Mouse (Mus musculus) spleen, adult 2 months (tissue): ENCODE measurements around the gene Tmem60.

Experiments used
- CTCF ChIP-seq: fragments of 200-500 bp; IDR thresholded peaks from 2 replicates; pipeline ENCODE4 v1.5.1; 2011; ENCODE audit warnings: mild to moderate bottlenecking, inconsistent platforms; ENCODE audit not compliant: insufficient read depth, insufficient read length, insufficient replicate concordance; ENCODE audit errors: extremely low read depth
- POLR2A ChIP-seq: fragments of 200-500 bp; IDR thresholded peaks from 2 replicates; pipeline ENCODE4 v1.6.1; 2011; ENCODE audit warnings: low read depth, low read length, inconsistent platforms

- TF ChIP-seq POLR2A (no peak), CTCF (no peak)
Measured at GRCm38 (mm10) chr5:20897446-20898167, 15.6 kb downstream of the Tmem60 start.
